Mouse (Mus musculus): ENCODE measurements around the gene Triobp. TPM values are rescaled to one million over a fixed set of nuclear protein-coding genes. Genes with fewer than 3 reads are reported as not detected.

Triobp gene
- 22.4 and 30.6 TPM in 2 replicates for polyA plus RNA-seq (2015; fragmentation: Nextera tagmentation; extraction: Ambion mirVana)

- WGBS: under 1% methylated on average over 24 of the region's 24 CpGs
- peak; percentile 97 for ATAC-seq (ENCODE audit: low FRiP score, low TSS enrichment)
- no peaks in the 10 kb centered on the region for H3K36me3 ChIP-seq (ENCODE audit: control insufficient read depth, insufficient read depth, low read length)
- 0 out of 2 replicates have a peak, but pooled peaks cover 2% of the 10 kb centered on the region for H3K4me1 ChIP-seq (replicated peaks; ENCODE audit: control insufficient read depth, insufficient read depth)
- no peaks in the 10 kb centered on the region for H3K27me3 ChIP-seq (ENCODE audit: control insufficient read depth, insufficient read depth, low read length)
- TF ChIP-seq EP300 (optimal IDR thresholded peaks at IDR 0.05): no peak
- TF ChIP-seq CTCF (IDR thresholded peaks at IDR 0.05; ENCODE audit: low read depth): no peak
- H3K4me3 ChIP-seq (ENCODE audit: low read depth, low read length): peak within 1 kb of the TSS; percentile 31
- no peaks in the 10 kb centered on the region for H3K9me3 ChIP-seq (ENCODE audit: control insufficient read depth, low read length)
- H3K9ac ChIP-seq (ENCODE audit: low read length): no peak within 1 kb of the TSS; the same call in 1 of the 2 replicates
- no peak within 1 kb of the TSS for H3K27ac ChIP-seq (replicated peaks)
- DNase-seq (ENCODE audit: low spot score): peak; percentile 92
- H3K4me2 ChIP-seq (replicated peaks; ENCODE audit: low read depth): peak within 1 kb of the TSS; percentile 61
These were observed at the start of gene Triobp for GRCm38 (mm10) chr15:78947657-78948056. Triobp (plus strand) TSS chr15:78947724.

GRCm38 (mm10) chr15:78898507-78899001, 49.0 kb upstream of the Triobp start:
- WGBS: 42% methylated on average over 6 of the region's 6 CpGs

GRCm38 (mm10) chr15:78899409-78899739, 48.1 kb upstream of the Triobp start, which contains the start of gene Gm49510:
Gm49510 (plus strand) TSS chr15:78899667.
- Histone ChIP-seq H3K4me3 (ENCODE audit: low read depth, low read length) (peak within 1 kb of the TSS; percentile 77), H3K27ac (replicated peaks) (peak within 1 kb of the TSS; percentile 85), H3K9me3 (ENCODE audit: control insufficient read depth, low read length) (no peaks in the 10 kb centered on the region), H3K4me2 (replicated peaks; ENCODE audit: low read depth) (peak within 1 kb of the TSS; percentile 86), H3K27me3 (ENCODE audit: control insufficient read depth, insufficient read depth, low read length) (no peaks in the 10 kb centered on the region), H3K9ac (ENCODE audit: low read length) (peak within 1 kb of the TSS; percentile 79), H3K4me1 (replicated peaks; ENCODE audit: control insufficient read depth, insufficient read depth) (peaks cover 7% of the 10 kb centered on the region), H3K36me3 (ENCODE audit: control insufficient read depth, insufficient read depth, low read length) (no peaks in the 10 kb centered on the region)
- TF ChIP-seq EP300 (optimal IDR thresholded peaks at IDR 0.05): no peak
- no peak for TF ChIP-seq CTCF (IDR thresholded peaks at IDR 0.05; ENCODE audit: low read depth)
- 3% methylated on average over 19 of the region's 20 CpGs for WGBS
- no peak for ATAC-seq (ENCODE audit: low FRiP score, low TSS enrichment)
- DNase-seq (ENCODE audit: low spot score): no peak

More at GRCm38 (mm10) chr15:78898507-78899001, 49.0 kb upstream of the Triobp start:
- peak overlapping the region; percentile 35; the same call in 1 of the 2 replicates for H3K9ac ChIP-seq (ENCODE audit: low read length)
- ATAC-seq (ENCODE audit: low FRiP score, low TSS enrichment): no peak
- H3K27ac ChIP-seq (replicated peaks): peak overlapping the region; percentile 85
- no peaks in the 10 kb centered on the region for H3K27me3 ChIP-seq (ENCODE audit: control insufficient read depth, insufficient read depth, low read length)
- DNase-seq (ENCODE audit: low spot score): no peak
- H3K36me3 ChIP-seq (ENCODE audit: control insufficient read depth, insufficient read depth, low read length): 0 out of 2 replicates have a peak, but pooled peaks cover 4% of the 10 kb centered on the region
- H3K4me3 ChIP-seq (ENCODE audit: low read depth, low read length): 0 out of 2 replicates have a peak overlapping the region, but pooled peaks have one; percentile 2
- peaks cover 7% of the 10 kb centered on the region for H3K4me1 ChIP-seq (replicated peaks; ENCODE audit: control insufficient read depth, insufficient read depth)
- peak overlapping the region; percentile 86 for H3K4me2 ChIP-seq (replicated peaks; ENCODE audit: low read depth)
- no peak for TF ChIP-seq EP300 (optimal IDR thresholded peaks at IDR 0.05)
- TF ChIP-seq CTCF (IDR thresholded peaks at IDR 0.05; ENCODE audit: low read depth): no peak
- no peaks in the 10 kb centered on the region for H3K9me3 ChIP-seq (ENCODE audit: control insufficient read depth, low read length)

GRCm38 (mm10) chr15:78899740-78900584, 47.6 kb upstream of the Triobp start, which contains the start of gene Sh3bp1:
Sh3bp1 (plus strand) TSS chr15:78899768.
- Histone ChIP-seq H3K27ac (replicated peaks) (peak within 1 kb of the TSS; percentile 85), H3K4me2 (replicated peaks; ENCODE audit: low read depth) (peak within 1 kb of the TSS; percentile 86), H3K4me1 (replicated peaks; ENCODE audit: control insufficient read depth, insufficient read depth) (peaks cover 7% of the 10 kb centered on the region), H3K36me3 (ENCODE audit: control insufficient read depth, insufficient read depth, low read length) (peaks cover 2% of the 10 kb centered on the region; the same call in 1 of the 2 replicates), H3K27me3 (ENCODE audit: control insufficient read depth, insufficient read depth, low read length) (no peaks in the 10 kb centered on the region), H3K4me3 (ENCODE audit: low read depth, low read length) (peak within 1 kb of the TSS; percentile 77), H3K9me3 (ENCODE audit: control insufficient read depth, low read length) (no peaks in the 10 kb centered on the region), H3K9ac (ENCODE audit: low read length) (peak within 1 kb of the TSS; percentile 79)
- DNase-seq (ENCODE audit: low spot score) (peak; percentile 82), ATAC-seq (ENCODE audit: low FRiP score, low TSS enrichment) (peak; percentile 28; the same call in 1 of the 2 replicates)
- WGBS: under 1% methylated on average over 43 of the region's 47 CpGs
- TF ChIP-seq EP300 (optimal IDR thresholded peaks at IDR 0.05) (no peak), CTCF (IDR thresholded peaks at IDR 0.05; ENCODE audit: low read depth) (no peak)

GRCm38 (mm10) chr15:78900585-78901421, 46.7 kb upstream of the Triobp start:
- Histone ChIP-seq H3K4me2 (replicated peaks; ENCODE audit: low read depth) (peak overlapping the region; percentile 86), H3K9ac (ENCODE audit: low read length) (peak overlapping the region; percentile 79), H3K9me3 (ENCODE audit: control insufficient read depth, low read length) (no peaks in the 10 kb centered on the region), H3K27ac (replicated peaks) (peak overlapping the region; percentile 85), H3K36me3 (ENCODE audit: control insufficient read depth, insufficient read depth, low read length) (peaks cover 7% of the 10 kb centered on the region), H3K27me3 (ENCODE audit: control insufficient read depth, insufficient read depth, low read length) (no peaks in the 10 kb centered on the region), H3K4me3 (ENCODE audit: low read depth, low read length) (peak overlapping the region; percentile 77), H3K4me1 (replicated peaks; ENCODE audit: control insufficient read depth, insufficient read depth) (peaks cover 6% of the 10 kb centered on the region)
- TF ChIP-seq EP300 (optimal IDR thresholded peaks at IDR 0.05) (no peak), CTCF (IDR thresholded peaks at IDR 0.05; ENCODE audit: low read depth) (no peak)
- peak; percentile 16 for ATAC-seq (ENCODE audit: low FRiP score, low TSS enrichment)
- 10% methylated on average over 18 of the region's 18 CpGs for WGBS
- peak; percentile 59 for DNase-seq (ENCODE audit: low spot score)
